Mouse (Mus musculus) bone marrow macrophage, adult 2 months (primary cell): Measurements from ENCODE around the gene Slc25a40. TPM values are rescaled to one million over a fixed set of nuclear protein-coding genes. Genes with fewer than 3 reads are reported as not detected.
A peak's percentile ranks its signal among the peaks of the same experiment; 100 is the strongest.

Experiments
- H3K27ac ChIP-seq: 2 replicates; pipeline ENCODE4 v1.5.1; 2012; ENCODE audit warnings: low read depth, low read length; ENCODE audit not compliant: insufficient read depth
- H3K4me1 ChIP-seq: 2 replicates; pipeline ENCODE4 v1.6.1; 2012; ENCODE audit warnings: low read length; ENCODE audit not compliant: control insufficient read depth, insufficient read depth
- H3K4me3 ChIP-seq: 2 replicates; pipeline ENCODE4 v1.5.1; 2012; ENCODE audit warnings: mild to moderate bottlenecking, low read length, moderate library complexity; ENCODE audit not compliant: insufficient read depth
- CTCF ChIP-seq: IDR thresholded peaks from 2 replicates; pipeline ENCODE4 v1.5.1; 2012; ENCODE audit warnings: low read depth, mild to moderate bottlenecking, low read length, moderate library complexity
- POLR2A ChIP-seq: IDR thresholded peaks from 2 replicates; pipeline ENCODE4 v1.6.1; 2012; ENCODE audit warnings: mild to moderate bottlenecking, low read depth, low read length, borderline replicate concordance
- polyA plus RNA-seq: library from polyadenylated mRNA; stranded (reverse); fragments of >200 nt; gene quantifications from 2 replicates; pipeline ENCODE4 v1.2.4, GENCODE M21; 2012; ENCODE audit not compliant: missing spikeins, insufficient read depth, insufficient read length

The Slc25a40 gene
- polyA plus RNA-seq, 1 experiment = 15.4 TPM

- Histone ChIP-seq H3K4me1 (peaks cover 8% of the 10 kb centered on the region), H3K27ac (peak overlapping the region; percentile 49), H3K4me3 (peak overlapping the region; percentile 99)
- TF ChIP-seq POLR2A (no peak), CTCF (no peak)
Measured at GRCm38 (mm10) chr5:8422932-8423928, 580 bp downstream of the Slc25a40 start.

DNA sequence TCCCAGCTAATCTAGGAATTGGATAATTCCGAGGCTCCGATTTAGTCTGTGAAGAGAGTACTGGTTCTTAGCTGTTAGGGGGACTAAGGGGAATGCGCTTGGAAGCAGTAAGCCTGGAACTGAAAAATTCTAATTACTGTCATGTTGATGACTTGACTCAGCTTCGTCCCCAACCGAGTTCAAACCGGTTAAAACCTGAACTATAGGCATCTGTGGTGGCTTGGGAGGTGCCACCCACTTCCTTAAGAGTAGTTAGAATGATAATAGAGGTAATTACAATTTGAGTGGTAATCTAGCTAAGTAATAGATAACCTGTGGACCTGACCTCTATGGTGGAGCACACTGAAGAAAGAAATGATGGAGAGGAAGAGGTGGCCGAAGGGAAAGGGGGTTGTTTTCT, 1.5 kb downstream of the Slc25a40 start:
- H3K4me1 ChIP-seq = peaks cover 8% of the 10 kb centered on the region
- TF ChIP-seq CTCF = no peak
- no peak for TF ChIP-seq POLR2A
- H3K27ac ChIP-seq = no peak overlapping the region
- peak overlapping the region; percentile 37; the same call in 1 of the 2 replicates for H3K4me3 ChIP-seq

- no peak overlapping the region for H3K27ac ChIP-seq
- peaks cover 5% of the 10 kb centered on the region for H3K4me1 ChIP-seq
- TF ChIP-seq POLR2A = no peak
- H3K4me3 ChIP-seq = no peak overlapping the region
Measured at GRCm38 (mm10) chr5:8425899-8426298, 3.2 kb downstream of the Slc25a40 start.

- Histone ChIP-seq H3K27ac (no peak overlapping the region), H3K4me3 (no peak overlapping the region), H3K4me1 (no peaks in the 10 kb centered on the region)
- TF ChIP-seq POLR2A (no peak), CTCF (no peak)
Measured at GRCm38 (mm10) chr5:8437481-8438156, 15.0 kb downstream of the Slc25a40 start.

DNA sequence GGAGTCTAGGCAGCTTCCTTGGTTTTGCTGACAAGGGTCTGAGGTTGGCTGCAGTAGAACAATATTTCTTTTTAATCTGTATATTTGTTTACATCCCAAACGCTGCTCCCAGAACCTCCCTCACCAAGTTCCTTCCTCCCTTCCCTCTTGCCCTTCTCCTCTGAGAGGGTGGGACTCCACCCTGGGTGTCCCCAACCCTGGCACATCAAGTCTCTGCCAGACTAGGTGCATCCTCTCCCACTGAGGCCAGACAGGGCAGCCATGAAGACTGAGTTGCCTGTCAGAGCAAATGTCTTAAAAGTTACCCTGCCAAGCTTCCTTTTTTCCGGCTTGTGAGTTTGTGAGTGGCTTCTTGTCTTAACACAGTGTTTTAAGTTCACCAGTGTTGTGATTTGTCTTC, 16.4 kb downstream of the Slc25a40 start:
- TF ChIP-seq CTCF (no peak), POLR2A (no peak)
- Histone ChIP-seq H3K27ac (no peak overlapping the region), H3K4me1 (no peaks in the 10 kb centered on the region), H3K4me3 (no peak overlapping the region)

- Histone ChIP-seq H3K4me3 (no peak overlapping the region), H3K4me1 (peaks cover 8% of the 10 kb centered on the region), H3K27ac (no peak overlapping the region)
- TF ChIP-seq CTCF = no peak
- no peak for TF ChIP-seq POLR2A
Measured at GRCm38 (mm10) chr5:8455565-8455964, 32.9 kb downstream of the Slc25a40 start.

DNA sequence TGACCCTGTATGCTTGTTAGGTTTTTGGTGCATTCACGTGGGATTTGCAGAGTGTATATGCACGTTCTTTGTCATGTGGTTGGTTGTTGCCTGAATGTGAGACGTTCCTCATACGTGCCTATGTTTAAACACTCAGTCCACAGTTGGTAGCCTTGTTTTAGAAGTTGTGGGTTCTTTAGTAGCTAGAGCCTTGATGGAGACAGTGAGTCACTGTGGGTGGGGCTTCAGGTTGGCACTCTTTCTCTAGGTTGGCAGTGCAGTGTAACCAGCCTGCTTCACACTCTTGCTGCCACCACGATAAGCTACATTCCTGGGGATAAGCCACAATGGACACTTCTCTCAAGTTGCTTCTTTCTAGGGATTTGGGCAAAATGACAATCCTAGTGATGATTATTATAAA, 33.9 kb downstream of the Slc25a40 start:
- Histone ChIP-seq H3K4me1 (peaks cover 8% of the 10 kb centered on the region), H3K27ac (no peak overlapping the region), H3K4me3 (no peak overlapping the region)
- no peak for TF ChIP-seq CTCF
- TF ChIP-seq POLR2A = no peak

GRCm38 (mm10) chr5:8487989-8488700, 65.5 kb downstream of the Slc25a40 start:
- Histone ChIP-seq H3K4me3 (no peak overlapping the region), H3K27ac (no peak overlapping the region), H3K4me1 (no peaks in the 10 kb centered on the region)
- TF ChIP-seq POLR2A = no peak
- TF ChIP-seq CTCF = no peak

GRCm38 (mm10) chr5:8488701-8489297, 66.1 kb downstream of the Slc25a40 start:
- no peak overlapping the region for H3K4me3 ChIP-seq
- H3K27ac ChIP-seq = no peak overlapping the region
- TF ChIP-seq CTCF (no peak), POLR2A (no peak)
- H3K4me1 ChIP-seq = no peaks in the 10 kb centered on the region
